Comparison of ENCODE assay signal across 24 mouse cellular contexts in the genomic region with DNA sequence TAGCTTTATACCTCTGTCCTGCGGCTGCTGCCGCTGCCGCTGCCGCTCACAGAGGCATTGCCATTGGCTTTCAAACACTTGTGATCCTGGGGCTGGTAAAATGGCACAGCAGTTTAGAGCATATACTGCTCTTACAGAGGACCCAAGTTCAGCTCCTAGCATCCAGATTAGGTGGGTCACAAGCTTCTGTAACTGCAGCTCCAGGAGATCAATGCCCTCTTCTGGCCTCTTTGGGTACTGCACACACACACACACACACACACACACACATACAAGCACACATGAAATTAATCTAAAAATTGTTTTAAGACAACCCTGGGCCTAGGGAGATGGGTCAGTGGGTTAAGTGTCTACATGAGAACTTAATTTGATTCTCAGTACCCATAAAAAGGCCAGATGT. TPM values are rescaled to one million over a fixed set of nuclear protein-coding genes. Genes with fewer than 3 reads are reported as not detected.
A peak's percentile ranks its signal among the peaks of the same experiment; 100 is the strongest.
DNase-seq lines count a peak whose midpoint lies in the region; ATAC-seq and TF ChIP-seq lines count a peak whose summit lies in the region.
"Had no signal": no experiment of that assay in that cellular context is flagged by ENCODE, and none has a peak within 500 bp of the region (broad histone marks: within the 10 kb centered on the region; RNA-seq: fewer than 3 reads in every experiment).

No protein-coding gene starts in this region.

- no peaks in the 10 kb centered on the region for H3K27me3 ChIP-seq in hindbrain, postnatal 0 days (ENCODE audit: insufficient read depth, low read length)
- no peaks in the 10 kb centered on the region; the same call in 1 of the 2 replicates for H3K27me3 ChIP-seq in hindbrain, embryonic 12.5 days
- H3K27me3 ChIP-seq in liver, postnatal 0 days (ENCODE audit: insufficient read depth, low read length) = no peaks in the 10 kb centered on the region
- no peaks in the 10 kb centered on the region; the same call in 1 of the 2 replicates for H3K27me3 ChIP-seq in liver, embryonic 12.5 days (replicated peaks)

- ATAC-seq in hindbrain, postnatal 0 days = no peak
- no peak for ATAC-seq in hindbrain, embryonic 12.5 days (ENCODE audit: low FRiP score)
- ATAC-seq in liver, postnatal 0 days = no peak
- no peak for ATAC-seq in liver, embryonic 12.5 days
- ATAC-seq: inflammation-experienced regulatory T-cells, adult 6 months had no signal

- H3K36me3 ChIP-seq in hindbrain, postnatal 0 days (ENCODE audit: insufficient read depth, low read length) = no peaks in the 10 kb centered on the region
- no peaks in the 10 kb centered on the region for H3K36me3 ChIP-seq in hindbrain, embryonic 12.5 days
- H3K36me3 ChIP-seq in liver, postnatal 0 days (replicated peaks; ENCODE audit: insufficient read depth, low read length) = no peaks in the 10 kb centered on the region
- no peaks in the 10 kb centered on the region for H3K36me3 ChIP-seq in liver, embryonic 12.5 days
- H3K36me3 ChIP-seq: heart, embryonic 12.5 days; limb, embryonic 12.5 days had no signal

- no peak overlapping the region for H3K9ac ChIP-seq in hindbrain, postnatal 0 days (replicated peaks; ENCODE audit: low read length)
- H3K9ac ChIP-seq in hindbrain, embryonic 12.5 days = no peak overlapping the region
- H3K9ac ChIP-seq in liver, postnatal 0 days (replicated peaks) = no peak overlapping the region
- H3K9ac ChIP-seq in liver, embryonic 12.5 days = no peak overlapping the region
- H3K9ac ChIP-seq: heart, embryonic 12.5 days; hindbrain, embryonic 14.5 days; limb, embryonic 12.5 days had no signal

- TF ChIP-seq CTCF in hindbrain, postnatal 0 days (IDR thresholded peaks at IDR 0.05; ENCODE audit: low read depth) = peak; percentile 25; the same call in 1 of the 2 replicates
- 0 out of 2 replicates have a peak, but pooled peaks have one; percentile 1 for TF ChIP-seq CTCF in liver, postnatal 0 days (IDR thresholded peaks at IDR 0.05; ENCODE audit: low read depth)

- TF ChIP-seq EP300 in liver, postnatal 0 days (IDR thresholded peaks at IDR 0.05; ENCODE audit: low read depth) = no peak

- 93% methylated on average over 4 of the region's 4 CpGs for WGBS in hindbrain, postnatal 0 days
- WGBS in hindbrain, embryonic 12.5 days = 96% methylated on average over 4 of the region's 4 CpGs
- WGBS in liver, postnatal 0 days (ENCODE audit: insufficient replicate concordance) = 93% methylated on average over 4 of the region's 4 CpGs
- 92% methylated on average over 4 of the region's 4 CpGs for WGBS in liver, embryonic 12.5 days (ENCODE audit: insufficient replicate concordance)

- no peak overlapping the region for H3K4me2 ChIP-seq in hindbrain, postnatal 0 days (ENCODE audit: low read depth, low read length)
- no peak overlapping the region for H3K4me2 ChIP-seq in hindbrain, embryonic 12.5 days (replicated peaks)
- no peak overlapping the region for H3K4me2 ChIP-seq in liver, postnatal 0 days (ENCODE audit: low read depth, low read length)
- H3K4me2 ChIP-seq in liver, embryonic 12.5 days = no peak overlapping the region
- H3K4me2 ChIP-seq: heart, embryonic 12.5 days; hindbrain, embryonic 14.5 days; limb, embryonic 12.5 days had no signal

- DNase-seq in hindbrain, postnatal 0 days (ENCODE audit: low spot score) = no peak
- DNase-seq in liver, postnatal 0 days = no peak
- peak; percentile 52 for DNase-seq in ZHBTc4 (ENCODE audit: low read depth, low spot score)
- DNase-seq in thymus, postnatal 10 days (ENCODE audit: low spot score in 2 of 2) = no peak
- DNase-seq in frontal cortex, postnatal 25 days (ENCODE audit: low spot score in 2 of 2) = no peak
- DNase-seq: adrenal gland, postnatal 14 days; cerebellum, adult 2 months; cerebellum, postnatal 14 days; heart, postnatal 4 days; layer of hippocampus, adult 9-11 months; lung, postnatal 14 days; midbrain, embryonic 14.5 days; right cerebral cortex, adult 18-20 months; spleen, adult 18-20 months; thymus, adult 18-20 months; thymus, postnatal 36 days had no signal

- no peak overlapping the region for H3K4me3 ChIP-seq in hindbrain, postnatal 0 days (ENCODE audit: low read length)
- no peak overlapping the region for H3K4me3 ChIP-seq in hindbrain, embryonic 12.5 days
- no peak overlapping the region for H3K4me3 ChIP-seq in liver, postnatal 0 days (ENCODE audit: low read depth, low read length)
- no peak overlapping the region for H3K4me3 ChIP-seq in liver, embryonic 12.5 days
- H3K4me3 ChIP-seq: erythroblast, embryonic 14.5 days; heart, embryonic 12.5 days; limb, embryonic 12.5 days had no signal

- no peaks in the 10 kb centered on the region for H3K4me1 ChIP-seq in hindbrain, postnatal 0 days (ENCODE audit: insufficient read depth, low read length)
- no peaks in the 10 kb centered on the region for H3K4me1 ChIP-seq in hindbrain, embryonic 12.5 days
- H3K4me1 ChIP-seq in liver, postnatal 0 days (ENCODE audit: insufficient read depth) = no peaks in the 10 kb centered on the region
- no peaks in the 10 kb centered on the region for H3K4me1 ChIP-seq in liver, embryonic 12.5 days
- H3K4me1 ChIP-seq: heart, embryonic 12.5 days had no signal

- no peaks in the 10 kb centered on the region for H3K9me3 ChIP-seq in hindbrain, postnatal 0 days (ENCODE audit: low read length)
- peaks cover 6% of the 10 kb centered on the region; the same call in 1 of the 2 replicates for H3K9me3 ChIP-seq in hindbrain, embryonic 12.5 days (replicated peaks)
- H3K9me3 ChIP-seq in liver, postnatal 0 days (ENCODE audit: low read length) = 0 out of 2 replicates have a peak, but pooled peaks cover 3% of the 10 kb centered on the region
- H3K9me3 ChIP-seq in liver, embryonic 12.5 days (replicated peaks) = peaks cover 8% of the 10 kb centered on the region; the same call in 1 of the 2 replicates

- no peak overlapping the region for H3K27ac ChIP-seq in hindbrain, postnatal 0 days
- H3K27ac ChIP-seq in hindbrain, embryonic 12.5 days = no peak overlapping the region
- H3K27ac ChIP-seq in liver, postnatal 0 days (ENCODE audit: low read depth) = no peak overlapping the region
- no peak overlapping the region for H3K27ac ChIP-seq in liver, embryonic 12.5 days
- H3K27ac ChIP-seq: hindbrain, embryonic 14.5 days; limb, embryonic 12.5 days had no signal

RNA-seq across cellular contexts. Expression of a gene that starts 58.0 kb away (rescaled TPM):
- 0.68 TPM in 2 replicates for total RNA-seq in hindbrain, postnatal 0 days (2014; rRNA removed)
- polyA plus RNA-seq in hindbrain, postnatal 0 days (2015; fragmentation: Nextera tagmentation; extraction: Ambion mirVana) = 0.16 and 0.54 TPM in 2 replicates
- 0.30 and 0.33 TPM in 2 replicates for polyA plus RNA-seq in hindbrain, embryonic 12.5 days (2016; fragmentation: Nextera tagmentation; extraction: Ambion mirVana)
- polyA plus RNA-seq in liver, postnatal 0 days (2015; fragmentation: Nextera tagmentation; extraction: Ambion mirVana) = 0.20 and 0.24 TPM in 2 replicates
- polyA plus RNA-seq in liver, embryonic 12.5 days (2016; fragmentation: Nextera tagmentation; extraction: Ambion mirVana) = 0.35 and 0.36 TPM in 2 replicates
- total RNA-seq: monocyte, adult 5-6 weeks had no signal
- polyA plus RNA-seq: erythroblast, embryonic 14.5 days; limb, embryonic 12.5 days had no signal
